Mouse (Mus musculus) 416B (cell line): ENCODE results near the gene Oat.

ENCODE experiments used
- DNase-seq: peaks from one replicate; pipeline ENCODE4 v3.0.0; 2011; ENCODE audit warnings: low read depth

The Oat gene

DNA sequence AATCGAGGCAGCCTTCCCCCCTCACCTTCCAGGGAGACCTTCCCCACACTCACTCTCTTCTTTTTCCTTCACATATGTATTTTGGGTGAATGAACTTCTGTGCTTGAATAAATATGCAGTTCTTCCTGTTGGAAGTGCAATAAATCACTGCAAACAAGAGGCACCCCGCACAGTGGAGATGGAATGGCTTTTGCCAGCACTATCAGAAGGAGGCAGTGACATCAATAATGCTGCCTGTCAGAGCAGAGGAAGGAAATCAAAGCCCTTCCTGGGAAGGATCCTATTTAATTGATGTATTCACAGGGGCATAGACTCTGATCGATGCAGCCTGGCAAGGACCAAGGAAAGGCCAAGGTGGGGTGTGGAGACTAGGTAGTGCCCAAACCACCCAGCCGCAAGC is 33.8 kb downstream of the Oat start:
- DNase-seq = no peak

DNA sequence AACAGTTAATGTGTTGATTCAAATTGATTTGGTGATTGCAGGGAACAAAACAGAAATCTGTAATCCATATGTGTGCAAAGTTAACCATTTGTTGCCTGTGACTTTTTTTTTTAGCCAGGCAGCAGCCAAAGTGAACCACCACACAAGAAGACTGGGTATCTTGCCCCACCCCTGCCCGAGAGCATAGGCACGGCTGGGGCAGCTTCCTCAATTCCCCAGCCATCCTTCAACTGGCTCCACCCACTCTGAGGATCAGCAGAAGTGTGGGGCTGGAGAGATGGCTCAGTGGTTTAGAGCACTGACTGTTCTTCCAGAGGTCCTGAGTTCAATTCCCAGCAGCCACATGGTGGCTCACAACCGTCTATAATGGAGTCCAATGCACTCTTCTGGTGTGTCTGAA is 34.6 kb downstream of the Oat start:
- DNase-seq = peak; percentile 11

DNA sequence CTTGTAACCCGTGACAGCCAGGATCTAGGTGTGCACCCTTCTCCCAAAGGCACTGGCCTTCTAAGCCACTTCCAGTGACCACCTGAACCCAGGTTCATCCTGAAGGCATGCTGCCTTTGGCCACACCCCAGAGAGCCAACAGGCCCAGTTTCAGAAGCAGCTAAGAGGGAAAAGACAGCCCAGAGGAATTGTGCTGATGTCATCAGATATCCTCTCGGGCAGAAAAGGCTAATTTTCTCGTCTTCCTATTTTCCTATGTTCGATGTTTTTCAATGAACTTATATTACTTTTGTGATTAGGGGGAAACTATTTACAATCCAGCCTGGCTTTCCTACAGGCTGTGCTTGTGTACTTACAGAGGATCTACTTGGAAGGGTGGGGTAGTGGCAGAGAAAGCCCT is 35.6 kb downstream of the Oat start:
- DNase-seq = no peak

DNA sequence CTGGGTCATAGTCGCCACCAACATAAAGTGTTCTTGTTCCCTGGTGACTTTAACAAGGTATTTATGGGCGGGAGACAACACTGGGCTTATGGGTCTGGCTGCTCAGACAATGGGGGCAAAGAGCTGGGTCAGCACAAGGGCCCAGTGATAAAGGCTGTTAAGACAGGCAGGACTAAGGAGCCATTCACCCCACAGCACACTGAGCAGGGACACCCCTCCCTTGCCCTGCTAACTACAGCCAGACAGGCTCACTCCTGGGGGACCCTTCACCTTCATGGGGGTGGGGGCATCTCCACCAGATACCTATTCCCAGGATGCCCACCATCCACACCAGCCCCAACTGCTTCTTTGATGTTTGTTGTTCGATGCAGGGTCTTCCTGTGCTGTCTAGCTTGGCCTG is 47.0 kb downstream of the Oat start:
- DNase-seq = no peak

DNA sequence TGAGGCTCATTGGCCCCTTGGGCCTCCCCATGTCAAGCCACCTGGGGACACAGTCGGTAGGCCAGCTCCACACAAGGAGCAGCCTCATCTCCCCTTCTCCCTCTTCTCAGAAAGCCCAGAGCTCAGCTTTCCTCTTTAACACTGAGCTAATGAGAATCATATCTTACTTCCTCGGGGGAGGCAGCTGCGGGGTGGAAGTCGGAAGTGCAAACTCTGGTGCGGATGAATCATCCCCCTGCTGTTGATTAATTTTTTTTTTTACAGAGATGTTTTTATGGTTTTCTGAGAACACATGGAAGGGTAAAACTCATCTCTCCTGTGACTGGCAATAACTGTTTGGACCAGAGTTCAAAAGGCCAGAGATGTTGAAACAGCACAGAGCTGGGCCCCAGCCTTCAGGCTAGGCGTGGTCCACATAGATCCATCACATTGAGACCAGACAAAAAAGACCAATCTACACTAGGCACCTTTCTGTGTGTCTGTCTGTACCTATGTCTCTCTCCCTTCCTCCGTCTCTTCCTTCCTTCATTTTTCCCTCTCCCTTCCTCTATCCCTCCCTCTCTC is 62.7 kb downstream of the Oat start:
- DNase-seq = peak; percentile 10

DNA sequence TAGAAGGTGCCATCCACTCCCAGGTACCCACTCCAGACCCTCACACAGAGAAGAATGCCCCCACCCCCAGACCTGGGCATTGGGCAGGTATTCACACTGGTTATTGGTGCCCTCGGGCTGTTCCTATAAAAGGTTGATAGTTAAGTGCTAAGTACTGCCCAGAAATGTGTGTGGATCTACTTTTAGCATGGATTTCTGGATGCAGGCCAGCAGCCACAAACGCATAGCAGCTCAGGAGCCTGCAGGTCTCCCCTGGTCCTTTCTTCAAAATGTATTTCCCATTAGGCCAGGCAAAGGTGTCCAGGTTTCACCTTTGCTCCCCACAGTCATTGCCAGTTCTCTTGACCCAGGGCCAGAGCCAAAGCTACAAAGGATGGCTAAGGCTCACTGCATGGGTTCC is 67.1 kb downstream of the Oat start:
- no peak for DNase-seq
